Mouse (Mus musculus): Measurements from ENCODE around the gene Dlgap4.

Dlgap4 gene

DNA sequence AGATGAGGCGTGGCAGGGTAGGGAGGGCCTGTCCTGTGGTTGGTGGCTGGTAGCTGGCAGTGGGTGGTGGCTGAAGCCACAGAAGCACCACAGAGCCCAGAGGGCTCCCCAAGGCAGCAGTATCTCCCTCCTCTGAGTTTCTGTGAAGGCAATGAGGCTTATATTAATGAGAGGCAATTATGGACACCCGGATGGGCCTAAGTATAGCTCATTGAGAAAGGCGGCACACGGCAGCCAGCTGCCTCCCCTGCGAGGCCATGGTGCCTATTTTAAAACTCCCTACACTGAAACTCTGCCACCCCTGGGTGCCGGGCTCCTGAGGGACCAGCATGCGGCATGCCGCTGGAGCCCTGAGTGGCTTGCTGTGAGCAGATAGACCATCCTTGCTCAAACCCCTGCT is 83.8 kb downstream of the Dlgap4 start:
- no peak for DNase-seq (ENCODE audit: low read depth in 2 of 2, low spot score in 2 of 2)

DNA sequence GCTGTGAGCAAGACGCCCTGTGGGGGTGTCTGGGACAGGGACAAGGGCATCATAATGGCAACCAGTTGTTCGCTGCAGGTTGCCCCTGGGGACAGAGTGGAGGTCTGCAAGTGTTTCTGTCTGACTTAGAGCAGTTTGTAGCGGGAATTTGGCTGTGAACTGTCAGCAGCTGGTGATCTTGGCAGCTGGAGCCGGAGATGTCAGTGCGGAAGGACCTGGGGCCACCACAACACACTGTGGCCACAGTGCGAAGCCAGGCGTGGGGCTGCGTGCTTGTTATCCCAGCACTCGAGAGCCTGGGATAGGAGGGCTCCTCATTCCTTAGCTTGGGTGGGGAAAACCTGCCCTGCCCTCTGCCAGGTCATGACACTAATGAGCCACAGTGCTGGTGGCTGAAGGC is 84.7 kb downstream of the Dlgap4 start:
- no peak for DNase-seq (ENCODE audit: low read depth in 2 of 2, low spot score in 2 of 2)

GRCm38 (mm10) chr2:156705473-156705872 is 92.0 kb downstream of the Dlgap4 start:
- peak; percentile 76 to 83 for DNase-seq (ENCODE audit: low read depth in 2 of 2, low spot score in 2 of 2)

- no peak for DNase-seq (ENCODE audit: low read depth in 2 of 2, low spot score in 2 of 2)
Observed at GRCm38 (mm10) chr2:156716683-156717082, 103.2 kb downstream of the Dlgap4 start.

DNA sequence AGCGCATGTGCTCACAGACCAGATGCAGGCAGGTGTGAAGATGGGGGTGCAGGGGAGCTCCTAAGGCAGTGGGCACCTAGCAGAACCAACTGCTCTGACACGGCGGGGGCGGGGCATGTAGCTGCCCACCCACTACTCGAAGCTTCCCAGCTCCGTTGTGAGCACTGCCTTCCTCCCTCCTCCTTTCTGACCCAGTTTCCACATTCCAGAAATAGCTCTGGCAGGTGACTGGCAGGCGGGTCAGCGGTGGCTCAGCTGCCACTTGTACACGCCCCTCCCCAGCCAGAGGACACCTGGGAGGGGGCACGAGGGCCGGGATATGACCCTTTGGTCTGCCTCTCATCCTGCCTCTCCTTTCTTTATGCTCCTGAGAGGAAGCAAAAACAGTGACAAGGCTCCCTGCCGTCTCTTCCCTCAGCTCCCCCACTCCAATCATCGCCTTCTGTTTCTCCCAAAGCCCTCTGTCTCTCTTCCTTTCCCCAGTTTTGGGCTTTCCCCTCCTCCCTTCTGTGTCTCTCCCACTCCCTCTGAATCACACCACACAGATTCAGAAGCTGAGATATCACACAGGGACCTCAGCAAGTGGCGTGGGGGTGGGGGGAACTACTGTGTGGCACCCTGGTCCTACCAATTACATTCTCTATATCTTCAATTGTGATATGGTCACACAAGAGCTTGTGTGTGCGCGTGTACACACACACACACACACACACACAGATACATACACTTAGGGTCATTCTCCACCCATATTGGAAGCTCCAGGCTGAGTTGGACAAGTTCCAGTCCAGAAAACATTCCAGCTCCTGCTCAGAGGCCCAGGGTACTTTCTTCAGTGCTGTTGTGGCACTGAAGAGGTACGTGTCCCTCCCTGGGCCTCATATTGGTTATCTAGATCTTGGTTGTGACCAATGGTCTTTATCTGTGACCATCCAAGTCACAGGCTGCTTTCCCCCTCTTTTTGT is 104.1 kb downstream of the Dlgap4 start:
- DNase-seq (ENCODE audit: low read depth in 2 of 2, low spot score in 2 of 2) = no peak

DNA sequence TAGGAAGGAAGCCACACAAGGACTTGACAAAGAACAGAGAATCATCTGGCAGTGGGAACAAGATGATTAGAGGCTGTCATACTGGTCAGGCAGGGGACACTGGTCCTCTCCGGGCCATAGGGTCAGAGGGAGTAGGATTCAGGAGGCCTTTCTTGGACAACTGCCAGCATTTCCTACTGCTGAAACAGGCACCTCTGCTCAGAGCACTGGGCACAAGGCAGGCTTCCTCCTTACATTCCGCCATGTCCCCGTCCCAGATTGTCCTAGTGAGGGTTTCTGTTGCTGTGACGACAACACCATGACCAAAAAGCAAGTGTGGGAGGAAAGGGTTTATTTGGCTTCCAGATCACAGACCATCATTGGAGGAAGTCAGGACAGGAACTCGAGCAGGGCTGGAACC is 105.3 kb downstream of the Dlgap4 start:
- no peak for DNase-seq (ENCODE audit: low read depth in 2 of 2, low spot score in 2 of 2)

DNA sequence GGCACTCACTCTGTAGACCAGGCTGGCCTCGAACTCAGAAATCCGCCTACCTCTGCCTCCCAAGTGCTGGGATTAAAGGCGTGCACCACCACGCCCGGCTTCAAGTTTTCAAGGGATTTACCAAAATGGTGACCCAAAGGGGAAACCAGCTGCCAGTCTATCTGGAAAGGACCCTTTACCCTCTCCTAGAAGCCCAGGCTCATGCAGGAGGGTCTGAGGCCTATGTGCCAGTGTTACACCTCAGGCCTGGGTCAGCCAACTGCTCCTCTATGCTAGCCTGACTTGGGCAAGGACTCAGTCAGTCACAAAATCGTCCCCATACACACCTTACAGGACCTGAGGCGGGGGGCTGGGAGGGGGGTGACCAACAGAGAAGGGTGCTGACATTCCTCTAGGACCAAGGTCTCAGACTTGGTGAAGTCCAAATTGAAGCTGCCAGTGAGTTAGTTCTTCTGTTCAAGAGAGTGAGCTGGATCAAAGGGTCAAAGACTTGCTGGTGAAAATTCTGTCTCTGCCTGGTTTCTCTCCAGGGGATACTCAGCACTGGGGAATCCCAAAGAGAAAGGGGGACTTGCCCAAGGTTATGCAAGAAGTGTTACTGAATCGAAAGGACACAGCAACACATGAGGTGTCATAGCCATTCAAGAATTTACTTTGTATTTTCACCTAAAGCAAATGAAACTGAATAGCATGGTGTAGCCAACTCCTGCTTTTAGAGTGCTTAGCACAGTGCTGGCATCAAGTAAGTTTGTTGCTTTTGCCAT is 106.2 kb downstream of the Dlgap4 start:
- no peak for DNase-seq (ENCODE audit: low read depth in 2 of 2, low spot score in 2 of 2)

DNA sequence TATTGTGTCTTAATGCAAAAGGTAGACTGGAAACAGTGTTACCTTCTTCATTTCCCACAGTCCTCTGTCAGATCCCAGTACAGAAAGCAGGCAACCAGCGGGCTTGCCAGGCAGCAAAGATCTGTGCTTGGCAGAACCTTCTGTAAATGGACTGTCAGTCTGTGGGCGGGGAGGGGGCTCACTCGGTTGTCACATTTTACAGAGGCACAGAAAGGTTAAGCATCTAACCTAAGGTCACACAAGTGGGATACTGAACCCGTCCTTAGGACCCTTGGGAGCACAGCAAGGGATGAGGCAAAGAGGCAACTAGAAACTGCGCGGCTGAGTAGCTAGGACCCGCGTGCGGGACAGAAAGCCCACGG is 106.8 kb downstream of the Dlgap4 start:
- no peak for DNase-seq (ENCODE audit: low read depth in 2 of 2, low spot score in 2 of 2)

GRCm38 (mm10) chr2:156720675-156721553 is 107.4 kb downstream of the Dlgap4 start:
- peak; percentile 83 to 85 for DNase-seq (ENCODE audit: low read depth in 2 of 2, low spot score in 2 of 2)

GRCm38 (mm10) chr2:156721554-156722070 is 108.1 kb downstream of the Dlgap4 start:
- peak in 1 of 2 experiments; percentile 7 for DNase-seq (ENCODE audit: low read depth in 2 of 2, low spot score in 2 of 2)

DNA sequence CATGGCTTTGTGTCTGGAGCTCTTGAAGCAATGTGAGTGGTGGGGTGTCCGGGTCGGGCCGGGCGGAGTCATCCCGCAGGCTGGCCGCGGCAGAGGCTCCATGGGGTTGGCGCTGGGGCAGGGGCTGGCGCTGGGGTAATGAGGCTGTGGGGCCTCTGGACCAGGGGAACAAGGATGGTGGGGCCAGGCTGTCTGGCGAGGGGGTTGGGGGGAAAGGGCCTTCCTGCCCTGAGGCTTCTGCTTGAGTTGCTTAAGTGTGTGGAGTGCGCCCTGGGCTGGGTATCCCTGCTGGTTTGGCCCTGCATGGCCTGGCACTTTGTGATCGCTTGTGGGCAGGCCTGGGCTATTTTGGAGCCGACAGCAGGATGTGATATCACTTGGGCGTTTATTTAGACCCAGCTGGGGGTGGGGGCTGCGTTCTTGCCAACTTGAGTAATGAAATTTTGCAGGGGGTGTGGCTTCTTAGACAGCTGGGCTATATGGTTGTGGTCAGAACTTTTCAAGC is 108.6 kb downstream of the Dlgap4 start:
- peak; percentile 7 to 12 for DNase-seq (ENCODE audit: low read depth in 2 of 2, low spot score in 2 of 2)

DNA sequence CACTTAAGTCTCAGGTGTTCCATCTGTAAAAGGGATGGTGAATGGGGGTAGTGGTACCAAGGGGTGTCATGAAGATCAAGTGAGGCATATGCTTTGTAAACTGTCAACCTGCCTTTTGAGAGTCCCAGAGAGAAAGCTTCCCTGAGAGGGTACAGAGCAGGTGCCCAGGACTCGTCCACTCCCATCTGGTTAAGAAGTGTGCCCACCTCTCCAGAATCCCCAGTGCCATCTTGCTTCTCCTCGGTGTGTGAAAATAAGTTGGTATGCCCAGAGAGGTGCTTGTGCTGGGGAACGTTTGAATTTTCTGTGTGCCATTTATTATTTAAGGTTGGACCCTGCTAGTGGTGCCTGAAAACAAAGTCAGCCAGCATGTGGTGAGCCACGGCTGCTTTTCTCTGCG is 109.2 kb downstream of the Dlgap4 start:
- no peak for DNase-seq (ENCODE audit: low read depth in 2 of 2, low spot score in 2 of 2)

- no peak for DNase-seq (ENCODE audit: low read depth in 2 of 2, low spot score in 2 of 2)
Observed at GRCm38 (mm10) chr2:156723899-156724523, 110.5 kb downstream of the Dlgap4 start.

GRCm38 (mm10) chr2:156724871-156725270 is 111.4 kb downstream of the Dlgap4 start:
- no peak for DNase-seq (ENCODE audit: low read depth in 2 of 2, low spot score in 2 of 2)

- no peak for DNase-seq (ENCODE audit: low read depth in 2 of 2, low spot score in 2 of 2)
Observed at GRCm38 (mm10) chr2:156726344-156726743, 112.8 kb downstream of the Dlgap4 start.

- DNase-seq (ENCODE audit: low read depth in 2 of 2, low spot score in 2 of 2) = no peak
Observed at GRCm38 (mm10) chr2:156726878-156727277, 113.4 kb downstream of the Dlgap4 start.

- DNase-seq (ENCODE audit: low read depth in 2 of 2, low spot score in 2 of 2) = no peak
Observed at GRCm38 (mm10) chr2:156729537-156730469, 116.3 kb downstream of the Dlgap4 start.

GRCm38 (mm10) chr2:156730501-156730921 is 117.0 kb downstream of the Dlgap4 start:
- peak; percentile 63 to 64 for DNase-seq (ENCODE audit: low read depth in 2 of 2, low spot score in 2 of 2)

GRCm38 (mm10) chr2:156731592-156731991 is 118.1 kb downstream of the Dlgap4 start:
- DNase-seq (ENCODE audit: low read depth in 2 of 2, low spot score in 2 of 2) = no peak
